Mouse (Mus musculus): ENCODE data around the gene Tcn2. TPM values are rescaled to one million over a fixed set of nuclear protein-coding genes. Genes with fewer than 3 reads are reported as not detected.
"Not testable (repeated sequence)": the region's sequence is repeated elsewhere in the genome, so short reads cannot be mapped to it uniquely, and the experiment has no call there.

Tcn2 gene
- polyA plus RNA-seq, 1 experiment from 2014 or later: 61.8 TPM

GRCm38 (mm10) chr11:3920476-3920875 is 11.5 kb downstream of the Tcn2 start:
- ATAC-seq (ENCODE audit: low FRiP score, low TSS enrichment): no peak
- H3K4me3 ChIP-seq (ENCODE audit: low read length): no peak overlapping the region
- H3K27me3 ChIP-seq (ENCODE audit: control insufficient read depth, insufficient read depth, low read length): no peaks in the 10 kb centered on the region
- H3K4me2 ChIP-seq (replicated peaks; ENCODE audit: low read depth, low read length): no peak overlapping the region
- H3K4me1 ChIP-seq (ENCODE audit: control insufficient read depth, insufficient read depth, low read length): no peaks in the 10 kb centered on the region
- H3K36me3 ChIP-seq (ENCODE audit: control insufficient read depth, insufficient read depth, low read length): peaks cover 9% of the 10 kb centered on the region
- H3K9ac ChIP-seq (ENCODE audit: low read depth, low read length): no peak overlapping the region
- WGBS: 81% methylated on average over 7 of the region's 7 CpGs
- H3K9me3 ChIP-seq (ENCODE audit: control insufficient read depth, low read length): no peaks in the 10 kb centered on the region
- H3K27ac ChIP-seq (ENCODE audit: low read depth, low read length): no peak overlapping the region

- H3K4me3 ChIP-seq (ENCODE audit: low read length): no peak overlapping the region
- no peak overlapping the region for H3K4me2 ChIP-seq (replicated peaks; ENCODE audit: low read depth, low read length)
- H3K27ac ChIP-seq (ENCODE audit: low read depth, low read length): no peak overlapping the region
- no peaks in the 10 kb centered on the region for H3K27me3 ChIP-seq (ENCODE audit: control insufficient read depth, insufficient read depth, low read length)
- no peaks in the 10 kb centered on the region for H3K4me1 ChIP-seq (ENCODE audit: control insufficient read depth, insufficient read depth, low read length)
- H3K36me3 ChIP-seq (ENCODE audit: control insufficient read depth, insufficient read depth, low read length): peaks cover 6% of the 10 kb centered on the region
- no peak overlapping the region for H3K9ac ChIP-seq (ENCODE audit: low read depth, low read length)
- 50% methylated on average over 1 of the region's 1 CpGs for WGBS
- no peak for ATAC-seq (ENCODE audit: low FRiP score, low TSS enrichment)
- no peaks in the 10 kb centered on the region for H3K9me3 ChIP-seq (ENCODE audit: control insufficient read depth, low read length)
Measured at GRCm38 (mm10) chr11:3918738-3919137, 13.2 kb downstream of the Tcn2 start.

- Histone ChIP-seq H3K9ac (ENCODE audit: low read depth, low read length) (peak within 1 kb of the TSS; percentile 58), H3K9me3 (ENCODE audit: control insufficient read depth, low read length) (no peaks in the 10 kb centered on the region), H3K27ac (ENCODE audit: low read depth, low read length) (no peak within 1 kb of the TSS; the same call in 1 of the 2 replicates), H3K4me1 (ENCODE audit: control insufficient read depth, insufficient read depth, low read length) (peaks cover 18% of the 10 kb centered on the region), H3K4me2 (replicated peaks; ENCODE audit: low read depth, low read length) (peak within 1 kb of the TSS; percentile 96), H3K36me3 (ENCODE audit: control insufficient read depth, insufficient read depth, low read length) (no peaks in the 10 kb centered on the region), H3K27me3 (ENCODE audit: control insufficient read depth, insufficient read depth, low read length) (peaks cover 5% of the 10 kb centered on the region), H3K4me3 (ENCODE audit: low read length) (peak within 1 kb of the TSS; percentile 59)
- peak; percentile 61 for ATAC-seq (ENCODE audit: low FRiP score, low TSS enrichment)
- WGBS: under 1% methylated on average over 28 of the region's 28 CpGs
Measured at GRCm38 (mm10) chr11:3914109-3914840, 17.7 kb downstream of the Tcn2 start, which contains the start of gene Slc35e4. Gene Slc35e4, minus strand, starts transcription at chr11:3914664.

GRCm38 (mm10) chr11:3913316-3914108 is 18.4 kb downstream of the Tcn2 start:
- peaks cover 5% of the 10 kb centered on the region for H3K27me3 ChIP-seq (ENCODE audit: control insufficient read depth, insufficient read depth, low read length)
- under 1% methylated on average over 63 of the region's 65 CpGs for WGBS
- no peak overlapping the region; the same call in 1 of the 2 replicates for H3K27ac ChIP-seq (ENCODE audit: low read depth, low read length)
- H3K4me2 ChIP-seq (replicated peaks; ENCODE audit: low read depth, low read length): peak overlapping the region; percentile 96
- peak overlapping the region; percentile 59 for H3K4me3 ChIP-seq (ENCODE audit: low read length)
- peaks cover 18% of the 10 kb centered on the region for H3K4me1 ChIP-seq (ENCODE audit: control insufficient read depth, insufficient read depth, low read length)
- H3K9ac ChIP-seq (ENCODE audit: low read depth, low read length): peak overlapping the region; percentile 58
- no peaks in the 10 kb centered on the region for H3K9me3 ChIP-seq (ENCODE audit: control insufficient read depth, low read length)
- H3K36me3 ChIP-seq (ENCODE audit: control insufficient read depth, insufficient read depth, low read length): no peaks in the 10 kb centered on the region
- ATAC-seq (ENCODE audit: low FRiP score, low TSS enrichment): peak; percentile 88

GRCm38 (mm10) chr11:3912875-3913271 is 19.1 kb downstream of the Tcn2 start:
- H3K27ac ChIP-seq (ENCODE audit: low read depth, low read length): no peak overlapping the region
- H3K9me3 ChIP-seq (ENCODE audit: control insufficient read depth, low read length): no peaks in the 10 kb centered on the region
- H3K9ac ChIP-seq (ENCODE audit: low read depth, low read length): peak overlapping the region; percentile 58

GRCm38 (mm10) chr11:3912100-3912874 is 19.7 kb downstream of the Tcn2 start:
- 21% methylated on average over 19 of the region's 19 CpGs for WGBS
- Histone ChIP-seq H3K27ac (ENCODE audit: low read depth, low read length) (no peak overlapping the region), H3K4me1 (ENCODE audit: control insufficient read depth, insufficient read depth, low read length) (peaks cover 18% of the 10 kb centered on the region), H3K9me3 (ENCODE audit: control insufficient read depth, low read length) (no peaks in the 10 kb centered on the region), H3K36me3 (ENCODE audit: control insufficient read depth, insufficient read depth, low read length) (no peaks in the 10 kb centered on the region), H3K9ac (ENCODE audit: low read depth, low read length) (peak overlapping the region; percentile 58), H3K4me3 (ENCODE audit: low read length) (peak overlapping the region; percentile 59), H3K27me3 (ENCODE audit: control insufficient read depth, insufficient read depth, low read length) (peaks cover 5% of the 10 kb centered on the region), H3K4me2 (replicated peaks; ENCODE audit: low read depth, low read length) (peak overlapping the region; percentile 96)
- no peak; the same call in 1 of the 2 replicates for ATAC-seq (ENCODE audit: low FRiP score, low TSS enrichment)

More at GRCm38 (mm10) chr11:3912875-3913271, 19.1 kb downstream of the Tcn2 start:
- H3K4me2 ChIP-seq (replicated peaks; ENCODE audit: low read depth, low read length): peak overlapping the region; percentile 96
- H3K4me3 ChIP-seq (ENCODE audit: low read length): peak overlapping the region; percentile 59
- 5% methylated on average over 16 of the region's 16 CpGs for WGBS
- peaks cover 5% of the 10 kb centered on the region for H3K27me3 ChIP-seq (ENCODE audit: control insufficient read depth, insufficient read depth, low read length)
- H3K36me3 ChIP-seq (ENCODE audit: control insufficient read depth, insufficient read depth, low read length): no peaks in the 10 kb centered on the region
- ATAC-seq (ENCODE audit: low FRiP score, low TSS enrichment): no peak; the same call in 1 of the 2 replicates
- peaks cover 18% of the 10 kb centered on the region for H3K4me1 ChIP-seq (ENCODE audit: control insufficient read depth, insufficient read depth, low read length)

- H3K9me3 ChIP-seq (ENCODE audit: control insufficient read depth, low read length); H3K27ac ChIP-seq (ENCODE audit: low read depth, low read length); H3K9ac ChIP-seq (ENCODE audit: low read depth, low read length); H3K36me3 ChIP-seq (ENCODE audit: control insufficient read depth, insufficient read depth, low read length); H3K4me2 ChIP-seq (replicated peaks; ENCODE audit: low read depth, low read length); H3K4me3 ChIP-seq (ENCODE audit: low read length); H3K27me3 ChIP-seq (ENCODE audit: control insufficient read depth, insufficient read depth, low read length); ATAC-seq (ENCODE audit: low FRiP score, low TSS enrichment): not testable (repeated sequence)
- peaks cover 18% of the 10 kb centered on the region for H3K4me1 ChIP-seq (ENCODE audit: control insufficient read depth, insufficient read depth, low read length)
- WGBS: 88% methylated on average over 5 of the region's 6 CpGs
Measured at GRCm38 (mm10) chr11:3911440-3911839, 20.5 kb downstream of the Tcn2 start.

- Histone ChIP-seq H3K27ac (ENCODE audit: low read depth, low read length) (no peak overlapping the region), H3K4me2 (replicated peaks; ENCODE audit: low read depth, low read length) (no peak overlapping the region; the same call in 1 of the 2 replicates), H3K36me3 (ENCODE audit: control insufficient read depth, insufficient read depth, low read length) (no peaks in the 10 kb centered on the region), H3K9ac (ENCODE audit: low read depth, low read length) (peak overlapping the region; percentile 12; the same call in 1 of the 2 replicates), H3K4me1 (ENCODE audit: control insufficient read depth, insufficient read depth, low read length) (peaks cover 18% of the 10 kb centered on the region), H3K4me3 (ENCODE audit: low read length) (no peak overlapping the region), H3K9me3 (ENCODE audit: control insufficient read depth, low read length) (no peaks in the 10 kb centered on the region), H3K27me3 (ENCODE audit: control insufficient read depth, insufficient read depth, low read length) (peaks cover 5% of the 10 kb centered on the region)
- ATAC-seq (ENCODE audit: low FRiP score, low TSS enrichment): no peak
- 54% methylated on average over 5 of the region's 5 CpGs for WGBS
Measured at GRCm38 (mm10) chr11:3910513-3911310, 21.2 kb downstream of the Tcn2 start.

Measured in kidney, embryonic 14.5 days (tissue).